Mouse (Mus musculus) intestine, embryonic 15.5 days (tissue): Measurements from ENCODE around the gene Kmt2d. TPM values are rescaled to one million over a fixed set of nuclear protein-coding genes. Genes with fewer than 3 reads are reported as not detected.
A peak's percentile ranks its signal among the peaks of the same experiment; 100 is the strongest.
"Not testable (repeated sequence)": the region's sequence is repeated elsewhere in the genome, so short reads cannot be mapped to it uniquely, and the experiment has no call there.

Experiments
- ATAC-seq: fragments of 200-750 bp; cut with Nextera tagmentation; 2 replicates; pipeline ENCODE4 v1.8.0; 2017; ENCODE audit warnings: moderate TSS enrichment, moderate library complexity
- H3K27ac ChIP-seq: fragments of 300-500 bp; sonication (generic); 2 replicates; pipeline ENCODE4 v1.5.1; 2015; ENCODE audit warnings: mild to moderate bottlenecking, inconsistent platforms
- H3K27me3 ChIP-seq: fragments of 300-500 bp; sonication (generic); replicated peaks from 2 replicates; pipeline ENCODE4 v1.6.1; 2015; ENCODE audit warnings: inconsistent platforms
- H3K36me3 ChIP-seq: fragments of 300-500 bp; sonication (generic); 2 replicates; pipeline ENCODE4 v1.6.1; 2015; ENCODE audit warnings: inconsistent platforms
- H3K4me1 ChIP-seq: fragments of 300-500 bp; sonication (generic); replicated peaks from 2 replicates; pipeline ENCODE4 v1.6.1; 2015; ENCODE audit warnings: inconsistent platforms
- H3K4me2 ChIP-seq: fragments of 300-500 bp; sonication (generic); replicated peaks from 2 replicates; pipeline ENCODE4 v1.6.1; 2015; ENCODE audit warnings: mild to moderate bottlenecking, inconsistent platforms
- H3K4me3 ChIP-seq: fragments of 300-500 bp; sonication (generic); replicated peaks from 2 replicates; pipeline ENCODE4 v1.5.1; 2015; ENCODE audit warnings: inconsistent platforms
- H3K9ac ChIP-seq: fragments of 300-500 bp; sonication (generic); 2 replicates; pipeline ENCODE4 v1.6.1; 2015; ENCODE audit warnings: inconsistent platforms
- H3K9me3 ChIP-seq: fragments of 300-500 bp; sonication (generic); 2 replicates; pipeline ENCODE4 v1.6.1; 2016; ENCODE audit warnings: inconsistent platforms
- WGBS: fragments of 180-500 bp; shearing (Covaris S2); methylation state at CpG from one replicate; pipeline ENCODE4 v1.1.7; 2015; 5-methylcytosine and 5-hydroxymethylcytosine counted together
- polyA plus RNA-seq: library from polyadenylated mRNA; unstranded; fragments of >200 nt; fragmentation: Nextera tagmentation; extraction: Ambion mirVana; gene quantifications from 2 replicates; pipeline ENCODE4 v1.2.1, GENCODE M21; 2015

Gene Kmt2d
- polyA plus RNA-seq, 1 experiment from 2014 or later, result 9.6 TPM

DNA sequence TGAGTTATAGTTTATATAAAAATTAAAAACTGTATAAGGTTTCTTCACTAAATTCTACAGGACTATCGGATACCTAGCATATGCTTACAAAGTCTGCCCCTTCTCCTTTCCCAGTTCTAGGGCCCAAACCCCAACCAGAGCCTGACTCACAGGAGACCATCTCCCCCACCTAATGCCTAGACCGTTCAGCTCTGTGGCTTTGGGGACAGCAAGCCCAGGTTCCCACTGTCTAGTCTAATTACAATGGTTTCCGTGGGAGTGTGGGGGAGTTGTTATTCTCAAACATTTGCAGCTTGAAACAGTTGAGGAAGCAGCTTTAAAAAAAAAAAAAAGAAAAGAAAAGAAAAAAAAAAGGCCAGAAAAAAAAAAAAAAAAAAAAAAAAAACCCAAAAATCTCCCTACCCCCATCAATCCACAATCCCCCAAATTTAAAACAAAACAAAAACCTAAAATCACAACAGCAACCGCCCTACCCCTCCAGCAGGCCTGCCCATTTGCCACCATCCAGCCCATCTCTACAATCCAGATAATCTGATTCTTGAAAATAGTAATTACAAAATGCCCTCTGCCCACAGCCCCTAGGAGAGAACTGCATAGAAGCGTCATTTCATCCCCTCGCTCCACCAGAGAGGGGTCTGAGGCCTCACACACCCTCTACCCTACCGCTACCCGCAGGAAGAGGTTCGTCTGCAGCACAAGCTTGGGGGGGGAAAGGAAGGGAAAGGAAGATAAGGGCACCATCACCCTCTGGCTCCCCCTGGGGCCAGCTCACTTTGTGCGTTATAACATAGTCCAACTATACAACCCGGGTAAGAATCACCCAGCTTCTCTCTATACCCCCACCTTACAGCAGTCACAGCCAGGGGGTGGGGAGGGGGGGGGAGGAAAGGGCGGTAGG lies 38.6 kb downstream of the Kmt2d start:
- Histone ChIP-seq H3K4me3 (no peak overlapping the region), H3K9ac (no peak overlapping the region), H3K36me3 (peaks cover 36% of the 10 kb centered on the region), H3K27me3 (no peaks in the 10 kb centered on the region), H3K9me3 (no peaks in the 10 kb centered on the region), H3K27ac (peak overlapping the region; percentile 54; the same call in 1 of the 2 replicates), H3K4me2 (peak overlapping the region; percentile 63; the same call in 1 of the 2 replicates), H3K4me1 (peaks cover 10% of the 10 kb centered on the region; the same call in 1 of the 2 replicates)
- 53% methylated on average over 12 of the region's 12 CpGs for WGBS
- no peak for ATAC-seq

- Histone ChIP-seq H3K27ac (peak overlapping the region; percentile 82), H3K9me3 (no peaks in the 10 kb centered on the region), H3K27me3 (no peaks in the 10 kb centered on the region), H3K4me1 (peaks cover 10% of the 10 kb centered on the region; the same call in 1 of the 2 replicates), H3K4me3 (peak overlapping the region; percentile 74), H3K4me2 (peak overlapping the region; percentile 63), H3K36me3 (peaks cover 29% of the 10 kb centered on the region), H3K9ac (peak overlapping the region; percentile 16)
- WGBS, result 8% methylated on average over 9 of the region's 9 CpGs
- ATAC-seq, result peak; percentile 60
These were observed 39.3 kb downstream of the Kmt2d start for GRCm38 (mm10) chr15:98831684-98832035.

- Histone ChIP-seq H3K4me1 (peaks cover 10% of the 10 kb centered on the region; the same call in 1 of the 2 replicates), H3K9me3 (no peaks in the 10 kb centered on the region), H3K9ac (peak within 1 kb of the TSS; percentile 75), H3K4me3 (peak within 1 kb of the TSS; percentile 74), H3K36me3 (peaks cover 22% of the 10 kb centered on the region), H3K4me2 (peak within 1 kb of the TSS; percentile 63), H3K27me3 (no peaks in the 10 kb centered on the region), H3K27ac (peak within 1 kb of the TSS; percentile 93)
- WGBS, result under 1% methylated on average over 65 of the region's 66 CpGs
- peak; percentile 97 for ATAC-seq
These were observed 40.0 kb downstream of the Kmt2d start, which contains the start of gene Prkag1 for GRCm38 (mm10) chr15:98830736-98831683. Gene Prkag1, minus strand, starts transcription at chr15:98831521.

- Histone ChIP-seq H3K27ac (no peak overlapping the region), H3K9ac (no peak overlapping the region), H3K27me3 (no peaks in the 10 kb centered on the region), H3K4me2 (no peak overlapping the region), H3K4me1 (peaks cover 10% of the 10 kb centered on the region; the same call in 1 of the 2 replicates), H3K9me3 (no peaks in the 10 kb centered on the region), H3K4me3 (no peak overlapping the region), H3K36me3 (peaks cover 7% of the 10 kb centered on the region)
- WGBS, result 87% methylated on average over 7 of the region's 7 CpGs
- no peak for ATAC-seq
These were observed 43.4 kb downstream of the Kmt2d start for GRCm38 (mm10) chr15:98827611-98828011.

DNA sequence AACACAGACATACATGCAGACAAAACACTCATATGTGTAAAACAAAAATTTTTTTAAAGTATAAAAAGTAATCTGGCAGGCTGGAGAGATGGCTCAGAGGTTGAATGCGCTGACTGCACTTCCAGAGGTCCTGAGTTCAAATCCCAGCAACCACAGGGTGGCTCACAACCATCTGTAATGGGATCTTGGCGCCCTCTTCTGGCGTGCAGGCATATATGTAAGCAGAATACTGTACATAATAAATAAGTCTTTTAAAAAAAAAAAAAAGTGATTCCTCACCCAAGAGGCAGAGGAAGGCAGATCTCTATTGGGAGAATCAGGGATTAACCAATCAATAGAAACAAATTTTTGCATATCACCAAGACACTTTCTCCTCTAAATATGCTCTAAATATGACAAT lies 47.6 kb downstream of the Kmt2d start:
- Histone ChIP-seq H3K9me3 (no peaks in the 10 kb centered on the region), H3K36me3 (peaks cover 10% of the 10 kb centered on the region), H3K27ac (no peak overlapping the region), H3K4me3 (no peak overlapping the region), H3K4me1 (no peaks in the 10 kb centered on the region), H3K27me3 (no peaks in the 10 kb centered on the region), H3K4me2 (no peak overlapping the region), H3K9ac (no peak overlapping the region)
- WGBS, result 71% methylated on average over 3 of the region's 3 CpGs
- no peak for ATAC-seq

DNA sequence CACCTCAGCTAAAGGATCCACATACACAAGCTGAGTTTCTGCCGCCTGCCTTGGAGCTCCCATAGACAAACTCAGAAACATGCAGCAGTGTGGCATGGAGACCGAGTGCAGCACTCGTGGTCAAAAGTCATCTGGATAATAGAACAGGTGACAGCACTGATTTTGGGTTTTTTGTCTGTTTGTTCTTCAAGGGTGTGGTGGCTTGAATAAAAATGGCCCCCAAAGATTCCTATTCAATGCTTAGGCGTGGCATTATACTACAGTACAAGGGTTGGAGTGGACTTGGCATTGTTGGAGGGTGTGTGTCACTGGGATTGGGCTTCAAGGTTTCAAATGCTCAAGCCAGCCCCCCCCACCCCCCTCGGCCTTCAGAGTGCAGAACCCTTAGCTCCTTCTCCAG lies 48.9 kb downstream of the Kmt2d start:
- no peaks in the 10 kb centered on the region for H3K27me3 ChIP-seq
- H3K36me3 ChIP-seq, result peaks cover 10% of the 10 kb centered on the region
- H3K4me2 ChIP-seq, result no peak overlapping the region
- H3K4me3 ChIP-seq, result no peak overlapping the region
- H3K9me3 ChIP-seq, result no peaks in the 10 kb centered on the region
- WGBS, result 85% methylated on average over 5 of the region's 5 CpGs
- no peak overlapping the region for H3K27ac ChIP-seq
- no peak overlapping the region for H3K9ac ChIP-seq
- no peaks in the 10 kb centered on the region for H3K4me1 ChIP-seq
- ATAC-seq, result no peak

GRCm38 (mm10) chr15:98821403-98821802 lies 49.6 kb downstream of the Kmt2d start:
- Histone ChIP-seq H3K27me3 (no peaks in the 10 kb centered on the region), H3K4me3 (no peak overlapping the region), H3K36me3 (peaks cover 14% of the 10 kb centered on the region), H3K9ac (no peak overlapping the region), H3K9me3 (no peaks in the 10 kb centered on the region), H3K4me1 (no peaks in the 10 kb centered on the region), H3K4me2 (no peak overlapping the region), H3K27ac (no peak overlapping the region)
- 43% methylated on average over 10 of the region's 10 CpGs for WGBS
- no peak for ATAC-seq

DNA sequence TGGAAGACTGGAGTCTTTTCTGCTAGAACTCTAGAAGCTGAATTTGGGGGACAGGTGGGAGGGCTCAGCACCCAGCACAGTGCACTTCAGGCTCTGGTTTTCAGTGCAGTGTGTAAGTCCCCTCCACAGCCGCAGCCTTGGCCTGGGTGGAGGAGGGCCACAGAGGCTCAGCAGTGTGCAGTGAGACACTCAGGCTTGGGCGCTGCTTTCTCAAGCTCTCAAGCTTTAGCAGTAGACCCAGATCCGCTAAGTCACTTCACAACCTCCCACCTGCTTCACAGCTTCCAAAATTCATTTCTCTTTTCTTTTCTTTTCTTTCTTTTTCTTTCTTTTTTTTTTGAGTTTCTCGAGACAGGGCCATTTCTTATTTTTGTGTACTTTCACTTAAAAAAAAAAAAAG lies 50.1 kb downstream of the Kmt2d start:
- no peak for ATAC-seq
- Histone ChIP-seq H3K27me3 (no peaks in the 10 kb centered on the region), H3K4me1 (no peaks in the 10 kb centered on the region), H3K36me3 (peaks cover 14% of the 10 kb centered on the region), H3K9ac (no peak overlapping the region), H3K9me3 (no peaks in the 10 kb centered on the region), H3K4me3 (no peak overlapping the region), H3K4me2 (no peak overlapping the region), H3K27ac (no peak overlapping the region)
- 90% methylated on average over 4 of the region's 4 CpGs for WGBS

DNA sequence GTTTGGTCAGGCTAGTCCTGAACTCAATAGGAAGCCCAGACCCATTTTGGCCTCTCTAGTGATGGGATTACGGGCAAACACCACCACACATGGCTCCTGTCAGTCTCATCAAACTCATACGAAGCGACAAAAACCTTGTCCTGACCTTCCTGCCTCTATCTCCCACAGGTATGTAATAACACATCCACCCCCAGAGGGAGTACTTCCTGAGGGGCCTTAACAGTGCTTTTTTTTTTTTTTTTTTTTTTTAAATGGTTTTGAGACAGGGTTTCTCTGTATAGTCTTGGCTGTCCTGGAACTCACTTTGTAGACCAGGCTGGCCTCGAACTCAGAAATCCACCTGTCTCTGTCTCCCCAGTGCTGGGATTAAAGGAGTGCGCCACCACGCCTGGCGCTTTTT lies 52.8 kb downstream of the Kmt2d start:
- Histone ChIP-seq H3K9me3 (no peaks in the 10 kb centered on the region), H3K36me3 (peaks cover 23% of the 10 kb centered on the region), H3K4me2 (no peak overlapping the region), H3K4me1 (no peaks in the 10 kb centered on the region), H3K27me3 (no peaks in the 10 kb centered on the region), H3K4me3 (no peak overlapping the region), H3K27ac (no peak overlapping the region), H3K9ac (no peak overlapping the region)
- no peak for ATAC-seq
- WGBS, result 92% methylated on average over 7 of the region's 7 CpGs

- Histone ChIP-seq H3K4me2 (no peak overlapping the region), H3K27me3 (peaks cover 21% of the 10 kb centered on the region), H3K9me3 (no peaks in the 10 kb centered on the region), H3K4me1 (peaks cover 7% of the 10 kb centered on the region), H3K36me3 (peaks cover 28% of the 10 kb centered on the region), H3K4me3 (no peak overlapping the region), H3K27ac (no peak overlapping the region), H3K9ac (no peak overlapping the region)
- ATAC-seq, result no peak
- WGBS, result 87% methylated on average over 20 of the region's 20 CpGs
These were observed 58.1 kb downstream of the Kmt2d start for GRCm38 (mm10) chr15:98812741-98813424.

DNA sequence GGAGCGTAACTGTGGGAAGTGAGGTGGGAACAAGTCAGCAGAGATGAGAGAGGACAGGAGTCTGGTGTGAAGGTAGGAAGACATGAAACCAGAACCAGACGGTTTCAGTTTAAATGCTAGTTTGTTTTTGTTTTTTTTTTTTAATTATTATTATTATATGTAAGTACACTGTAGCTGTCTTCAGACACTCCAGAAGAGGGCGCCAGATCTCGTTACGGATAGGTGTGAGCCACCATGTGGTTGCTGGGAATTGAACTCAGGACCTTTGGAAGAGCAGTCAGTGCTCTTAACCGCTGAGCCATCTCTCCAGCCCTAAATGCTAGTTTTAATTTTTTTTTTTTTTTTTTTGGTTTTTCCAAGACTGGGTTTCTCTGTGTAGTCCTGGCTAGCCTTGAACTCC lies 60.8 kb downstream of the Kmt2d start:
- peaks cover 33% of the 10 kb centered on the region for H3K4me1 ChIP-seq
- H3K9ac ChIP-seq, ATAC-seq, H3K9me3 ChIP-seq, H3K4me2 ChIP-seq, H3K27ac ChIP-seq, H3K4me3 ChIP-seq: not testable (repeated sequence)
- 75% methylated on average over 6 of the region's 6 CpGs for WGBS
- H3K36me3 ChIP-seq, result peaks cover 20% of the 10 kb centered on the region
- H3K27me3 ChIP-seq, result peaks cover 48% of the 10 kb centered on the region
